Mouse (Mus musculus): ENCODE data around the gene Psmd11. TPM values are rescaled to one million over a fixed set of nuclear protein-coding genes. Genes with fewer than 3 reads are reported as not detected.

Psmd11 gene
- 169 TPM for polyA plus RNA-seq (2017; shearing (Covaris generic))

GRCm38 (mm10) chr11:80428381-80429008, at the start of gene Psmd11:
Gene Psmd11 (plus strand): TSS chr11:80428615.

GRCm38 (mm10) chr11:80383019-80383625, 45.3 kb upstream of the Psmd11 start, which contains the start of gene Zfp207:
Gene Zfp207 (plus strand): TSS chr11:80383279.

GRCm38 (mm10) chr11:80476222-80477189, 48.1 kb downstream of the Psmd11 start, which contains the start of gene Cdk5r1:
Gene Cdk5r1 (plus strand): TSS chr11:80477023.

Other genes with a start within 250 kb of the Psmd11 start
- gene Rnf135, start 244.8 kb upstream of the Psmd11 start, polyA plus RNA-seq (2017; shearing (Covaris generic)): 9.8 TPM
- gene Rhot1, start 219.6 kb upstream of the Psmd11 start, polyA plus RNA-seq (2017; shearing (Covaris generic)): 53.8 TPM
- gene Rhbdl3, start 127.7 kb upstream of the Psmd11 start, polyA plus RNA-seq (2017; shearing (Covaris generic)): 2.3 TPM
- 13.6 TPM for gene 5730455P16Rik, start 50.6 kb upstream of the Psmd11 start, polyA plus RNA-seq (2017; shearing (Covaris generic))
- gene Zfp207, start 45.3 kb upstream of the Psmd11 start, polyA plus RNA-seq (2017; shearing (Covaris generic)): 207 TPM
- 0.30 TPM for gene Cdk5r1, start 48.4 kb downstream of the Psmd11 start, polyA plus RNA-seq (2017; shearing (Covaris generic))

All from CD4-positive, CD25-positive, alpha-beta regulatory T cell (primary cell).